Mouse (Mus musculus) heart, embryonic 11.5 days (tissue): ENCODE measurements around the gene Lmbrd1. TPM values are rescaled to one million over a fixed set of nuclear protein-coding genes. Genes with fewer than 3 reads are reported as not detected.
"Not testable (repeated sequence)": the region's sequence is repeated elsewhere in the genome, so short reads cannot be mapped to it uniquely, and the experiment has no call there.

Experiments
- ATAC-seq: fragments of 200-750 bp; cut with Nextera tagmentation; replicated peaks from 2 replicates; pipeline ENCODE4 v1.8.0; 2017; ENCODE audit warnings: moderate library complexity; ENCODE audit not compliant: insufficient number of reproducible peaks, low FRiP score, low TSS enrichment
- H3K27ac ChIP-seq: fragments of 300-500 bp; sonication (generic); 2 replicates; pipeline ENCODE4 v1.5.1; 2014; ENCODE audit warnings: mild to moderate bottlenecking, low read depth, low read length
- H3K27me3 ChIP-seq: fragments of 300-500 bp; sonication (generic); 2 replicates; pipeline ENCODE4 v1.6.1; 2014; ENCODE audit warnings: mild to moderate bottlenecking, low read length, mixed read lengths; ENCODE audit not compliant: control insufficient read depth, insufficient read depth
- H3K36me3 ChIP-seq: fragments of 300-500 bp; sonication (generic); 2 replicates; pipeline ENCODE4 v1.6.1; 2014; ENCODE audit warnings: mild to moderate bottlenecking, low read length, moderate library complexity, mixed read lengths; ENCODE audit not compliant: control insufficient read depth, insufficient read depth
- H3K4me1 ChIP-seq: fragments of 300-500 bp; sonication (generic); 2 replicates; pipeline ENCODE4 v1.6.1; 2014; ENCODE audit warnings: low read length; ENCODE audit not compliant: control insufficient read depth, insufficient read depth
- H3K4me2 ChIP-seq: fragments of 300-500 bp; sonication (generic); 2 replicates; pipeline ENCODE4 v1.6.1; 2014; ENCODE audit warnings: mild to moderate bottlenecking, moderate library complexity
- H3K4me3 ChIP-seq: fragments of 300-500 bp; sonication (generic); 2 replicates; pipeline ENCODE4 v1.5.1; 2014; ENCODE audit warnings: low read depth, low read length
- H3K9ac ChIP-seq: fragments of 300-500 bp; sonication (generic); 2 replicates; pipeline ENCODE4 v1.6.1; 2014; ENCODE audit warnings: mild to moderate bottlenecking, low read depth, low read length, moderate library complexity
- H3K9me3 ChIP-seq: fragments of 300-500 bp; sonication (generic); replicated peaks from 2 replicates; pipeline ENCODE4 v1.6.1; 2016; ENCODE audit warnings: low read length; ENCODE audit not compliant: control insufficient read depth
- WGBS: fragments of 180-500 bp; shearing (Covaris S2); extraction: QIAGEN DNeasy Blood & Tissue Kit; methylation state at CpG from one replicate; pipeline ENCODE4 v1.1.7; 2014; ENCODE audit not compliant: insufficient replicate concordance; 5-methylcytosine and 5-hydroxymethylcytosine counted together
- polyA plus RNA-seq: library from polyadenylated mRNA; unstranded; fragments of >200 nt; fragmentation: Nextera tagmentation; extraction: Ambion mirVana; gene quantifications from 2 replicates; pipeline ENCODE4 v1.2.1, GENCODE M21; 2014

Lmbrd1 gene
- polyA plus RNA-seq, 1 experiment from 2014 or later, result 21.9 TPM

DNA sequence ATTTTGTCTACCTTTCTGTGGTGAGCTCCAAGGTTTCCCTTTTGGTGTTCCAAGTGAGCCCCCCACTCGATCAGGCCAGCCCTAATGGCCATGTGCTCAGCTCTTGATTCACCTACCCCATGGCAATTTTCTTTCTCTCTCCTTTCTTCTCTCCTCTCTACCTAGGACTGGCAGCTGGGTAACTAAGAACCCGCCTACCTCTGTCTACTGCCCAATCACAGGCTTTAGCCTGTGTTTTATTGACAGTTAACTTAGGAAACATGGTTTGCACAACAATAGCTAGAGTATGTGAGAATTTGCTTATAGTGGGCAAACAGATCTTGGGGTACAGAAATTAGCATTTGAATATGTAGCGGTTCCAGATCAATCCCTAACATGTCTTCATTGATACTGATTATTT, 62.5 kb downstream of the Lmbrd1 start:
- Histone ChIP-seq H3K4me3 (no peak overlapping the region), H3K4me1 (no peaks in the 10 kb centered on the region)
- 86% methylated on average over 3 of the region's 3 CpGs for WGBS

DNA sequence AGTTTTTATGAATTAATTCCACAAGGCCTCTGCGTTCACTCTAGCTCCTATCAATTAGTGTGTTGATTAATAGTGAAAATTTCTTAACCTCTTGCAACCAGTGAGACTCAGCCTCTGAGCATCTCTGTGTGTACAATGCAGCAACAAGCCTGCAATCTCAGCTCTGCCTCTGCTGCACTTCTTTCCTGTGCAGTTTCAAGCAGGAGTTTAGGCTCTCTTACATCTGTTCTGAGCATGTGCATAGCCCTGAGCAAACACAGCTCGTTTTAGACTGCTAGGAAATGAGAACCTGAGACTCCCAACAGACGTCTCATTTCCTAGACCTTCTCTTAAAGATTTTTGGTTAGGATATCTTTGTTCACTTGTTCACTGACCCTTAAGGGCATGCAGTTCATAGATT, 63.1 kb downstream of the Lmbrd1 start:
- WGBS, result 60% methylated on average over 3 of the region's 3 CpGs
- H3K9ac ChIP-seq, result no peak overlapping the region
- no peaks in the 10 kb centered on the region for H3K4me1 ChIP-seq
- no peak overlapping the region for H3K27ac ChIP-seq
- H3K36me3 ChIP-seq, result no peaks in the 10 kb centered on the region
- H3K4me2 ChIP-seq, result no peak overlapping the region
- no peak overlapping the region for H3K4me3 ChIP-seq
- H3K27me3 ChIP-seq, result no peaks in the 10 kb centered on the region
- H3K9me3 ChIP-seq, result no peaks in the 10 kb centered on the region
- no peak for ATAC-seq

More for the DNA sequence above, 62.5 kb downstream of the Lmbrd1 start:
- Histone ChIP-seq H3K9ac (no peak overlapping the region), H3K27ac (no peak overlapping the region), H3K9me3 (no peaks in the 10 kb centered on the region), H3K4me2 (no peak overlapping the region), H3K27me3 (no peaks in the 10 kb centered on the region), H3K36me3 (no peaks in the 10 kb centered on the region)
- ATAC-seq, result no peak

DNA sequence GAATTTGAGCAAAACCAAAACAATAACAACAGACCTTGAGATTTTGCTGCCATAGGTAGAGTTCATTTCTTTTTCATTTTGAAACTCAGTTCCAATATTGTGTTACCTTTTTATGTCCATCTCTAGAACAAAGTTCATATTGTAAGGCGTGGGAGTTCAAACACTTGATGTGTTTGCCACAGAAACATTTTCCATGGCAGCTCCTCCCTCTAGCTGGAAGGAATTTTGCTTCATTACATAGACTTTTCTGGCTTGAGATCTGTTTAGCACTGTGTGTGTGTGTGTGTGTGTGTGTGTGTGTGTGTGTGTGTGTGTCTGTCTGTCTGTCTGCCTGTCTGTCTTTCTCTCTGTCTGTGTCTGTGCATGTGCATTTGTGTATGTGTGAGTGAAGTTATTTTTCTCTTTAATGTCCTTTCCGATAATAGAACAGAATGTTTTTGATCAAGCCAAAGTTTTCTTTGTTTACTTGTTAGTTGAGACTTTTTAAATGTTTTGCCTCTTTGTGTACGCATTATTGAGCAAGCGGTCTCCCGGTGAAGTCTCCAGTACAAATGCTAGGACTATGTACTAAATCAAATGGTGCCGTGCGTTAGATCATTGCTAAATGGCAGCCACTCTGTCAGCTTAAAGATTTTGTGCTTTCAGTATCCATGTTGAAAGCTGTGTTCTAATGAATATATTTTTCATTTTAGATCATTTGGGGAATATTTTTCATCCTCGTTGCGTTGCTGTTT, 64.9 kb downstream of the Lmbrd1 start:
- no peak overlapping the region for H3K4me2 ChIP-seq
- H3K27ac ChIP-seq, result no peak overlapping the region
- ATAC-seq, result no peak
- no peaks in the 10 kb centered on the region for H3K27me3 ChIP-seq
- no peak overlapping the region for H3K4me3 ChIP-seq
- H3K36me3 ChIP-seq, result peaks cover 6% of the 10 kb centered on the region; the same call in 1 of the 2 replicates
- WGBS, result 89% methylated on average over 9 of the region's 9 CpGs
- H3K4me1 ChIP-seq, result no peaks in the 10 kb centered on the region
- H3K9ac ChIP-seq, result no peak overlapping the region
- H3K9me3 ChIP-seq, result no peaks in the 10 kb centered on the region

DNA sequence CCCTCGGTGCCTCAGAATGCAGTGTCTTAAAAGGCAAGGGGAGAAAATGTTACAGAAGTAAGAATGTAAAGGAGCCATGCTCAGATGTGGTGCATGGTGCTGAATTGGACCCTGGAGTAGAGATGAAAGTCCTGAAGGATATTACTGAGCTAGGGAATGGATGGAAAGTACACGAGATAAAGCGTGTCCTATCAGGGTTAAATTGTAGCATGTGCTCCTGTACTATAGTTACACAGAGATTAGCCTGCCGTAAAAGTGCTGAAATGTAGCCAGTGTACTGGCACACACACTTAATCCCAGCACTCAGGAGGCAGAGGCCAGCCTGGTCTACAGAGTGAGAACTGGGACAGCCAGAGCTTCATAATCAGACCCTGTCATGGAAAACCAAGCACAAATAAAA, 74.3 kb downstream of the Lmbrd1 start:
- H3K27ac ChIP-seq, result no peak overlapping the region
- no peaks in the 10 kb centered on the region for H3K27me3 ChIP-seq
- 80% methylated on average over 4 of the region's 4 CpGs for WGBS
- H3K4me1 ChIP-seq, result no peaks in the 10 kb centered on the region
- H3K9ac ChIP-seq, result no peak overlapping the region
- peaks cover 6% of the 10 kb centered on the region; the same call in 1 of the 2 replicates for H3K36me3 ChIP-seq
- no peaks in the 10 kb centered on the region for H3K9me3 ChIP-seq
- no peak overlapping the region for H3K4me3 ChIP-seq
- no peak overlapping the region for H3K4me2 ChIP-seq
- ATAC-seq, result no peak

DNA sequence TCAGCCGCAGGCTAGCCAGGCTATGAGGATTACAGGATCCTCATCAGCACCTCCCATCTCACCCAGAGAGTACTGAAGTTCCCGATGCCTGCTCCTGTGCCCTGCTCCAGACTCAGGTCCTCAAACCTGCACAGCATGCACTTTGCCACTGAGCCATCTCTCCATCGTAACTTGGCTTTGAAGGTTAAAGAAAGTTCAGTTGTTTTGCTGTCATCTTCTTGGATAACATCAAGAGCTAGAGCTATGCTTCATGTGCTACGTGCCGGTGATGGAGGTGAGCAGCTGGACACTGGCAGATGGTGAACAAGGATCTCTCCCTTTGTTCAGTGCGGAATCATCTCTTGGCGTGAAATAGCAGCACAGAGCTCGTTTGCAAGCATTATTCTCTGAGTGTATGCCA, 80.1 kb downstream of the Lmbrd1 start:
- Histone ChIP-seq H3K36me3 (0 out of 2 replicates have a peak, but pooled peaks cover 2% of the 10 kb centered on the region), H3K9ac (no peak overlapping the region), H3K27me3 (no peaks in the 10 kb centered on the region), H3K9me3 (no peaks in the 10 kb centered on the region), H3K4me3 (no peak overlapping the region), H3K4me2 (no peak overlapping the region), H3K27ac (no peak overlapping the region), H3K4me1 (no peaks in the 10 kb centered on the region)
- WGBS, result 87% methylated on average over 8 of the region's 8 CpGs
- no peak for ATAC-seq

DNA sequence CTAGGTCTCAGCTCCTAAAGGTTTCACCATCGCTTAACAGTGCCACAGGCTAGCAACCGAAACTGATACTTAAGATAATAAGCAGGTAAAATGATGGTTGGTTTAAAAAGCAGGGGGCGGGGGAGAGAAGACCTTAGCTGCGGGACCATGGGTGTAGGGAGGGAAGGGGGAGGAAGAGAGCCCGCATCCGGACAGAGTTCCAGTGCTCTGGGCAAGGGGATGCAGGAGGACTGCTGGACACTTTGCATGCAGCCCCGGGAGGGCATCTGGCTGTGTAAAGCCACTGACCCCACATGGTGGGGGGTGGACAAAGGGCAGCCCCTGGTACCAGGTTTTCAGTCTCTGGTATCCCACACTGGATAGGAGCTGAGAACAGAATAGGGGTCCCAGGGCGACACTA, 88.0 kb downstream of the Lmbrd1 start:
- H3K36me3 ChIP-seq, result 0 out of 2 replicates have a peak, but pooled peaks cover 2% of the 10 kb centered on the region
- ATAC-seq, result no peak
- no peak overlapping the region for H3K4me3 ChIP-seq
- no peak overlapping the region for H3K27ac ChIP-seq
- H3K9ac ChIP-seq, result no peak overlapping the region
- no peaks in the 10 kb centered on the region for H3K4me1 ChIP-seq
- H3K9me3 ChIP-seq, result no peaks in the 10 kb centered on the region
- 81% methylated on average over 8 of the region's 8 CpGs for WGBS
- no peak overlapping the region for H3K4me2 ChIP-seq
- H3K27me3 ChIP-seq, result no peaks in the 10 kb centered on the region

DNA sequence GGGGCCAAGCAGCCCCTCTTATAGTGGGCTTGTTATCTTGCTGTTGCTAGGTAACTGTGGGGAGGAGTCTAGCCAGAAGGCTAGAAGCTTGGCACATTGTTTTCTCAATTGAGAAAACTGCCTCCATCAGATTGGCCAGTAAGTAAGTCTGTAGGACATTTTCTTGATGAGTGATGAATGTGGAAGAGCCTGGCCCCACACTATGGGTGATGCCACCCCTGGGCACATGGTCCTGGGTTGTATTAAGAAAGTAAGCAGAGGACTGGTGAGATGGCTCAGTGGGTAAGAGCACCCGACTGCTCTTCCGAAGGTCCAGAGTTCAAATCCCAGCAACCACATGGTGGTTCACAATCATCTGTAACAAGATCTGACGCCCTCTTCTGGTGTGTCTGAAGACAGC, 88.8 kb downstream of the Lmbrd1 start:
- not testable (repeated sequence) for H3K27me3 ChIP-seq, H3K27ac ChIP-seq, ATAC-seq, H3K9me3 ChIP-seq, H3K4me3 ChIP-seq, H3K4me2 ChIP-seq, H3K36me3 ChIP-seq, H3K9ac ChIP-seq, H3K4me1 ChIP-seq
- WGBS, result 81% methylated on average over 3 of the region's 3 CpGs

DNA sequence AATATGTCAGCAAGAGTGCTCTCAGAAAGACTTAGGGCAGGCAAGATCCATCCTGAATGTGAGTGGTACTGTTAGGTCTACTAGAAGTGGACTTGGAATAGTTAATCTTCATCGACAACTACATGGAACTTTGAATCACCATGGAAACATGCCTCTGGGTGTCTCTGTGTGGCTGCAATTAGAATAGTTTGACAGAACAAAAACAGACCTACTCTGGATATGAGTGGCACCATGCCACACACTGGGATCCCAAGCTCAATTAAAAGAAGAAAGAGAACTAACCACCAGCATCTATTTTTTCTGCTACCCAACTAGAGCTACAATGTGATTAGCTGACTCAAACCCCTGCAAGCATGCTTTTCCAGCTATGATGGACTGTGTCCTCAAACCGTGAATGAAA, 95.2 kb downstream of the Lmbrd1 start:
- Histone ChIP-seq H3K27me3 (no peaks in the 10 kb centered on the region), H3K27ac (no peak overlapping the region), H3K36me3 (no peaks in the 10 kb centered on the region), H3K4me3 (no peak overlapping the region), H3K4me2 (no peak overlapping the region), H3K4me1 (no peaks in the 10 kb centered on the region), H3K9me3 (no peaks in the 10 kb centered on the region), H3K9ac (no peak overlapping the region)
- no peak for ATAC-seq
- WGBS, result 74% methylated on average over 2 of the region's 2 CpGs

DNA sequence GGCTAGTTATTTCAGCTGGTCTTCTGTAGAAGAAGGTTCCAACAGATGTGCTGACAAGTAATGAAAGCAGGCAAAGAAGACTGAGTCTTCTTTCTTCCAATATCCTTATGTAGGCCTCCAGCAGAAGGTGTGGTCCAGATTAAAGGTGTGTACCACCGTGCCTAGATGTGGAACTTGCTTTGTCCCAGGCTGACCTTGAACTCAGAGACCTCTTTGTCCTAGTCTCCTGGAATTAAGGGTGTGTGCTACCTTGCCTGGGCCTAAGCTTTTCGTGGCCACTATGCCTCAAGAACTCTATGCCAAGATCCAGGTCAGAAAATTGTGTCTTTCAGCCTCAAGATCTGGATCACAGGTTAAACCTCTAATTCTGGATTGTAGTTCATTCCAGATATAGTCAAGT, 98.1 kb downstream of the Lmbrd1 start:
- 72% methylated on average over 2 of the region's 2 CpGs for WGBS
- H3K9ac ChIP-seq, result no peak overlapping the region
- H3K27me3 ChIP-seq, result no peaks in the 10 kb centered on the region
- no peak overlapping the region for H3K4me3 ChIP-seq
- no peak overlapping the region for H3K27ac ChIP-seq
- no peaks in the 10 kb centered on the region for H3K36me3 ChIP-seq
- no peaks in the 10 kb centered on the region for H3K4me1 ChIP-seq
- no peak for ATAC-seq
- no peaks in the 10 kb centered on the region for H3K9me3 ChIP-seq
- no peak overlapping the region for H3K4me2 ChIP-seq
